Mouse (Mus musculus): ENCODE measurements around the gene Elfn2.

Gene Elfn2

DNA sequence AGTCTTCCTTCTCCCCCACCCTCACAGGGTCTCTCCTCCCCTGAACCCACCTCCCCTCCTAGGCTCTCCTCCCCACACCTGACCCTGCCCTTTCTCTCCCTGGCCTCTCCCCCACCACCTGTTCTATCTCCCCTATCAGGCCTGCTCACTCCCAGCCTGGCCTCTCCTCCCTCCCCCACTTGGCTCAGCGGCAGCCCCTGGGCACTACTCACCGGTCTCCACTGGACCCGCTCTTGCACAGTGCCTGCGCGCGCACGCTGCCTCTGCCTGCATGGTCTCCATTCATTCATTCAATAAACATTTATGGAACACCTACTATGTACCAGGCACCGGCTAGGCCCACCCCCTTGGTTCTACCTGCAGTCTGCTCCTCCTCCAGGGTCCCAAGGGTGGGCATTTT, 37.3 kb downstream of the Elfn2 start:
- DNase-seq (ENCODE audit: low spot score), result no peak

DNA sequence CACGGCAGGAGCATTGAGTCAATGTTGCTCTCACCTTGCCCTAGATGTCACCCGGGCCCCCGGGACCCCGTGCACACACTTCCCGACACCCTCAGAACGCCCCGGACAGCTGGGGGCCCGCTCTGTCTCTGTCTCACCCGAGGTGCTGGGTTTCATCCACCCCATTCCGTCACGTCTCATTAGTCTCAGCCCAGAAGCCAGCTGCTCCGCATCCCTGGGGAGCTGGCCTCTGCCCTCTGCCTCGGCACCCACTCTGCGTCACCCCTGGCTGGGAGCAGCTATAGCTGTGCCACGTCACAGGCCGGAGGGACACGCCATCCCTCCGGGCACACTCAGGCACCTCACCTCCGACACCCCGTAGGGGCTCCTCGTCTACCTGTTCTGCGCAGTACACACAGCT, 38.3 kb downstream of the Elfn2 start:
- DNase-seq (ENCODE audit: low spot score), result no peak

DNA sequence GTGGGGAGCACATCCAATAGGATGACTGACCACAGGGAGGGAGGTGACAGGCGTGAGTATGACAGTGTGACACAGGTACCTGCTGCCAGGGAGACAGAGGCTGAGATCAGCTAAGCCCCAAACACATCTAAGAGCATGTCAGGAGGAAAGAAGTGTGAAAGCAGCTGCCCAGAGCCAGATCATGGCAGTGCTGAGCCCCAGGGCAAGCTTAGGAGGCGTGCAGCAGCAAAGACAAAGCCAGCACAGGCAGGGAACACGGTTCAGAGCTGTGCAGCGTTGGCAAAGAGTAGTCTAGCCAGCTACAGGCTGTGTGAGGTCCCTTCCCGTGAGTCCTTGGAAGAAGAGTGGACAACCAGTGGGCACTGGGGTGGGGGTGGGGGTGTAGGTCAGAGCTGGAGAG, 40.9 kb downstream of the Elfn2 start:
- DNase-seq (ENCODE audit: low spot score), result no peak

DNA sequence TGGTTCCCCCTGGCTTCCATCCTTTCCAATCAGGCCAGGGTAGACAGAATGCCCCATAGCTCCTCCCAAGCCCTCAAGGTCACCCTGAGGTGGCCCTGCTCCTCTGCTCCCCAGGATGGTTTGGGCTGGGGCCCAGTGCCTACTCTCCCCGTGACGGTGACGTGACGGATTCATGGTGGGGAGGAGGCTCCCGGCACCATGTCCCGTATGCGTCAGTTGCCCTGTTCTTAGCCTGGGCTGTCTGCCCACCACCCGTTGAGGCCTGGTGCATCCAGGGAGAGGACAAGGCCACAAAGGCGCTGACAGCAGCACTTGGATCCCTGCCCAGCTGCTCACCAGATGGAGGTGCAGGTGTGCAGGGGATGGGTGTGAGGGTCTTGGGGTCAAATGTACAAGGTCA, 41.6 kb downstream of the Elfn2 start:
- peak; percentile 65 for DNase-seq (ENCODE audit: low spot score)

DNA sequence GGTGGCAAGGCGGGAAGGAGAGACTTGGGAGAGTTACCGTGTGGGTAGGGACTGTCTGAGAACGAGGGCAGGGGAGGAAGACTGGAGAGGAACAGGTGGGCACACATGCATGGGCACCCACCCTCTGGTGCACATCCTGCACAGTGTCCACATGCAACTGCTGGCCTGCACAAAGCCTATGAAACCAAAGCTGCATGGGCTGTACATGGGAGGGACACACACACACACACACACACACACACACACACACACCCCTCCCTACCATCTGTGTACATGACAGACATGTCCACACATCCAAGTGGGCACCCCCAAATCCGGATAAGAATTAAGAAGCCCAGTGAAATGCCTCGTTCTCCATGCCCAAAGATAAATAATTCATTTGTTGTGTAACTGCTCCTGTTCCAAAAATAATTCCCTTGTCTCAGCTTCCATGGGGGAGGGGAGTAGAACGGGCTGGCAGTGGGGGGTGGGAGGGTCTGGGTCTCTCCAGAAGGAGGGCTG, 43.6 kb downstream of the Elfn2 start:
- DNase-seq (ENCODE audit: low spot score), result no peak

- no peak for DNase-seq (ENCODE audit: low spot score)
These were observed 45.1 kb downstream of the Elfn2 start for GRCm38 (mm10) chr15:78673436-78673835.

GRCm38 (mm10) chr15:78670341-78670740, 48.2 kb downstream of the Elfn2 start:
- DNase-seq (ENCODE audit: low spot score), result no peak

DNA sequence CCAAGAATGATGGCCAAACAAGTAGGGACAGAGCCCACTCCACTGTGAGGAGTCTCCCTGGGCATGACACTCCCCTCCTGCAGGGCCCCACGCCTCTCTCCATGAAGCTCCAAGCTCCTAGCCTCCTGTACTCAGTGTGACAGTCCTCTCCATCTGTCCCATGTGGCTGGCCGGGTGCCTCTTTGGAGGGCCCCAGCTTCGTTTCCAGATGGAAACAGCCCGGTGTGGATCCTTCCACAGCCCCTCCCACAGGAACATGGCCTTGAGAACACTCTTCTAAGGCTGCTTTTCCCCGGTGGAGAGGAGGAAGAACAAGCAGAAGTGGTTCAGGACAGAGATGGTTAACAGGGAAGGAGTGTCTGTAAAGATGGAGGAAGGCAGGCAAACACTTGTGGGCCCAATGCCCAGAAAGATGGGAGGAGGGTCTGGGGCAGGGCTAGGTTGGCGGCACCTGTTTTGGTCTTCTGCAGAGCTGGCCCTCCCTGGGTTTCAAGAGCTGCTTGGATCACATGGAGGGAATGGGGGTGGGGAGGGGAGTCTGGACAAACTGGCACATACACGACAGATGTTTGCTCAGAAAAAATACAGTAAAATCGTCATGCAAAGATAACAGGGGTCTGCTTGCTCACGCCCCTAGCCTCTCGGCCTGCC, 49.2 kb downstream of the Elfn2 start:
- DNase-seq (ENCODE audit: low spot score), result no peak

- DNase-seq (ENCODE audit: low spot score), result no peak
These were observed 54.3 kb downstream of the Elfn2 start for GRCm38 (mm10) chr15:78664268-78664667.

DNA sequence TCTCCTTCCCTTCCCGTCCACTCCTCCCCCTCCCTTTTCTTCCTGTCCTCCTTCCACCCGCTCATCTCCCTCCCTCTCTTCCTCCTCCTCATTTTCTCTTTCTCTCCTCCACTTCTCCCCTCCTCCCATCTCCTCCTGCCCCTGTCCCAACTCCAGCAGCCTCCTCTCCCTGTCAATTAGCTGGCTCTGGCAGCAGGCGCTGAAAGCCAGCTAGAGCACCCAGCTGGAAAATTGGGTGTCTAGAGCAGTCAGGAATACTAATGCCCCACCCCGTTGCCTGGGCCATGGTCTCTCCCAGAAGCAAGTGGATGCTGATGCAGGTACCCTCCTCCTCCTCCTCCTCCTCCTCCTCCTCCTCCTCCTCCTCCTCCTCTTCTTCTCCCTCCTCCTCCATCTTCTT, 67.4 kb downstream of the Elfn2 start:
- no peak for DNase-seq (ENCODE audit: low spot score)

DNA sequence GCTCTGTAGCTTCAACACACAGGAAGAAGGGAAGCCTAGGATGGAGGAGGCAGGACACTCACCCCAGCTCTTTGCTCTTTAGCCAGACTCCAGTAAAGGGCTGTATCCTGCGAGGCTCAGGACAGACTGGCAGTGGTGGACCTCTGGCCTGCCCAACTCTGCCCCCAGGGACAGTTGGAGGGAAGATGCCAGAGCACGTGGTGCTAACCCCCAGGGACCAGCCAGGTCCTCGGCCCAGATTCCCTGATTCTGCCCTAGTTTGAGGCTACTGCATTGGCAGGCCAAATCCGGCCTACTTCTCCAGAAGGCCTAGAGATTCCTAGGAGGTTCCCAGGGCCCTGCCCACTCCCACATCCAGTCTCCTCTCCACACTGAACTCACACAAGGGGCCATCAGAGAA, 70.8 kb downstream of the Elfn2 start:
- DNase-seq (ENCODE audit: low spot score), result no peak

- no peak for DNase-seq (ENCODE audit: low spot score)
These were observed 74.0 kb downstream of the Elfn2 start for GRCm38 (mm10) chr15:78644606-78645005.

DNA sequence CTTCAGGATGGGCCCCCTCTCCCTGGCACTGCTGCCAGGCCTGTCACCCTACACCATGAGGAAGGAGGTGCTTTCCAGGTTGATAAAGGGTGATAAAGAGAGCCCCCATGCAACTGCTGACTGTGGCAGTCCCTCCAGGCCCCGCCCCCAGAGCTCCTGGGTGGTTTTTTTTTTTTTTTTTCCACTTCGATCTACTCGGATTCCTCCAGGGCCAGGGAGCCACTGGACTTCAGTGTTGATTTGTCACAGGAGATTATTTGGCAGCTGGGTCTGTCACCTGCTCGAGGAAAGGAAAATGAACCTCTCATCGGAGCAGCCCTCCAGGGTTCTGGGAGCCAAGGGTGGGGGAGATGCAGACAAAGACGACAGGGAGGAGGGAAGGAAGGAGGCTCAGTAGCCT, 74.9 kb downstream of the Elfn2 start:
- DNase-seq (ENCODE audit: low spot score), result no peak

DNA sequence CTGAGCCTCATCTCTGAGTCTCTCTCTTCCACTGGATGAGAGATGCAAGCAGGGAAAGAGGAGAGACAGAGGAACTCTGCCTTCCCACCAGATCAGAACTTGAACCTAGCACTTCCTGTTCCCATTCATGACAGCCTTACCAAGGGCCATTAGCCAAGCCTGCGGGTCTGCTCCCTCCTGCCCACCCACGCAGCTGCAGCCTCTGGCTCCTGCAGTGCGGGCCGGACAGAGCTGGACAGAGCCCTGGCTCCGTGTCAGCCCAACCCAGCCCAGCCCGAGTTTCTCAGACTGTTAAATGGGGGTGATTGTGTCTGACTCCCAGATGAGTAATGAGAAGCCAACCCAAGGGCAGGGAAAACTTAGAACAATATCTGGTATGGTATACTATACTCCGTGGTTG, 83.3 kb downstream of the Elfn2 start:
- peak; percentile 66 for DNase-seq (ENCODE audit: low spot score)

GRCm38 (mm10) chr15:78634095-78634737, 84.4 kb downstream of the Elfn2 start:
- no peak for DNase-seq (ENCODE audit: low spot score)

GRCm38 (mm10) chr15:78633413-78633812, 85.2 kb downstream of the Elfn2 start:
- DNase-seq (ENCODE audit: low spot score), result no peak

DNA sequence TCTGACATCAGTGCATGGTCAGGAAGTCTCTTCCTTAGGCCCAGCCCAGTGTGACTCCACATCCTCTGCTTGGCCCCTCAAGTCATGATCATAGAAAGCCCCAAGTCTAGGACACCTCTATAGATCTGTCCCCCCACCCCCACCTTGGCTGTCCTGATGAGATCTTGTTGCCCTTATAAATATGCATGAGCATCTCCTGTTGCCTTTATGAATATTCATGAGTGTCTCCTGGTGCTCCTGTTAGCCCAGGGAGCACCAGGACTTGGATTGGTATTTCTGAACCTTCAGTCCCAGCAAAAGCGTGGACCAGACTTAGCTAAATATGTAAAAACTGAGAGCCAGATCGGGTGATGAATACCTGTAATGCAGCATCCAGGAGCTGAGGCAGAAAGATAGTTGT, 86.2 kb downstream of the Elfn2 start:
- DNase-seq (ENCODE audit: low spot score), result no peak

DNA sequence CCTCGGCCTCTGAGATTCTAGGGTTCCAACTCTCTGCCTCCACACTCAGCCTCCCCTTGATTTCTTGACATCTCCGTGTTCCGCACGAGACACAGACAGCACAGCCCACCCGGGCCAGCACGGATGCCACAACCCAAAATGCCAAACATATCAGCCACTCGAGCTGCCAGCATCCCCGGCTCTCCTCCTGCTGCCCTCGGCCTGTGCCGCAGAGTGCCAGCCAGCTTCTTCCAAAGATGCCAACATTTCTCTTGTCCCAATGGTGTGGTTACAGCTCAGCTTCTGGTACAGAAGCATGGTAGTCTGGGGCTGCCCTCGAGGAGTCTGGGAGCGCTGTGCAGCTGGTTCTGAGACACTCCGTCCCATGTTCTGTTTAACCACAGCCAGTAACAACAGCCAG, 92.3 kb downstream of the Elfn2 start:
- DNase-seq (ENCODE audit: low spot score), result no peak

- no peak for DNase-seq (ENCODE audit: low spot score)
These were observed 93.6 kb downstream of the Elfn2 start for GRCm38 (mm10) chr15:78624961-78625360.

GRCm38 (mm10) chr15:78624431-78624950, 94.1 kb downstream of the Elfn2 start:
- DNase-seq (ENCODE audit: low spot score), result peak; percentile 84

DNA sequence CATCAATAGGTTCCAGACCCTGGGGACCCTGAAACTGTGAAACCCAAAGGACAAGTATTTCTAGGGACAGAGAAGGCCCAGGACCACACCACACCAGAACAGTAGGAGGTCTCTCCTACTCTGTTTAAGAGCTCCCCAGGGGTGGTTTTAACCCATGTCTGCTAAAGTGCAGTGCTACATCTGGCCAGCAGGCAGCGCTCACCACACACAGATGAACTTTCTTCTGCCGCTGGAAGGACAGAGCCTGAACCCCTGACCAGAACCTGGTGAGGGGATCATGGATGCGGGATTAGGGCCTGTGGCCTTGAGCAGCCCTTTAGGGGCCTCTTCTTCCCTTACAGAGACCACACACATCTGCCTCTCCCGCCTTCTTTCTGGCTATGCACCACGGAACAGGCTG, 95.1 kb downstream of the Elfn2 start:
- DNase-seq (ENCODE audit: low spot score), result peak; percentile 89

Measured in testis, postnatal 10 days (tissue).